Mouse (Mus musculus) liver, adult 2 months (tissue): ENCODE measurements at regions not wholly inside any gene's neighbourhood (a gene's known extent, or its start where the extent isn't known, plus 50 kb on each side); places are given as distances from the start of the nearest gene placed in this dataset.

Experiments used
- CTCF ChIP-seq: fragments of 200-500 bp; IDR thresholded peaks from 2 replicates; pipeline ENCODE4 v1.5.1; 2011; ENCODE audit warnings: low read depth, low read length, control low read depth
- POLR2A ChIP-seq: fragments of 200-500 bp; IDR thresholded peaks from 2 replicates; pipeline ENCODE4 v1.6.1; 2011; ENCODE audit warnings: low read length, control low read depth; ENCODE audit not compliant: insufficient read depth; ENCODE audit errors: extremely low read depth

DNA sequence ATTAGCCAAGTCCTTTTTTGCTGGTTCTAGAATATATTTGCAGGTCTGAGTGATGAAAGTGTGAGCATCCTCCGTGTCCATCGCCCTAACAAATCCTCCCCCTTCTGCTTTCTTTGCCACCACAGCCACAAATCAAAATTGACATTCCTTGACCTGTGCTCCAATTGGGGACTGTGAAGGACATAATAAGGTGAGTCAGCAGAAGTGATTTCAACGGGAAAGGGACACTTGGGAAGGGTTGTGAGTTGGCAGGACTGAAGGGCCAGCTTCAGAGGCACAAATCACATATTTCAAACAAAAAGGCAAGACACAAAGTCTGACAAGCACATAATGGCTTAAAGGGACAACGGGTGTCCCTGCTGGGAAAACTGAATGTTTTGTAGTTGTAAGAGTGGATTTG is 784.2 kb upstream of the Lrrc6 start:
- TF ChIP-seq CTCF (no peak), POLR2A (no peak)
